Mouse (Mus musculus) CH12.LX (cell line): Measurements from ENCODE around the gene Krtap1-3.
"Not testable (repeated sequence)": the region's sequence is repeated elsewhere in the genome, so short reads cannot be mapped to it uniquely, and the experiment has no call there.

Source experiments
- CTCF ChIP-seq, 2 experiments: IDR thresholded peaks in 1 of 2; conservative IDR thresholded peaks in 1 of 2; 2 replicates each; pipeline ENCODE4 v1.5.1; 2011 to 2012; ENCODE audit warnings: low read depth in 2 of 2, low read length in 2 of 2, improper control_type of control experiment in 1 of 2, inconsistent platforms in 1 of 2, mild to moderate bottlenecking in 1 of 2, moderate library complexity in 1 of 2
- MAX ChIP-seq: IDR thresholded peaks from 2 replicates; pipeline ENCODE4 v1.6.1; 2011; ENCODE audit warnings: low read length, improper control_type of control experiment
- MEF2A ChIP-seq: IDR thresholded peaks from 2 replicates; pipeline ENCODE4 v1.6.1; 2014; ENCODE audit warnings: low read depth, mild to moderate bottlenecking, inconsistent platforms, low read length, improper control_type of control experiment, borderline replicate concordance

- not testable (repeated sequence) for TF ChIP-seq MAX; CTCF (conservative IDR thresholded peaks at IDR 0.05 in 1 of 2, IDR thresholded peaks at IDR 0.05 in 1 of 2; ENCODE audit: low read depth in 2 of 2, low read length in 2 of 2); MEF2A
These were observed 18.9 kb upstream of the Krtap1-3 start, which contains the start of gene Gm11937 for GRCm38 (mm10) chr11:99610089-99610488.
